Mouse (Mus musculus) Patski (cell line): ENCODE data around the gene Hes2. TPM values are rescaled to one million over a fixed set of nuclear protein-coding genes. Genes with fewer than 3 reads are reported as not detected.

Experiments used
- ATAC-seq: fragments of 100-300 bp; one replicate; pipeline ENCODE4 v1.8.0; 2021
- CTCF ChIA-PET: fragments of 350-600 bp; sonication (Branson Sonifier 250); formaldehyde crosslinking; loops from one replicate; lab custom pipeline; 2022; ENCODE audit warnings: inconsistent platforms; lab: Charles Lee
- POLR2A ChIA-PET: fragments of 350-600 bp; sonication (Branson Sonifier 250); formaldehyde crosslinking; loops from one replicate; lab custom pipeline; 2022; ENCODE audit warnings: antibody characterized with exemption, inconsistent platforms; lab: Charles Lee
- DNase-seq: peaks from one replicate; pipeline ENCODE4 v3.0.0-alpha.2; 2011; ENCODE audit warnings: low read depth, low spot score
- H3K27me3 ChIP-seq: fragments of 371-371 bp; one replicate; pipeline ENCODE4 v1.5.1; 2021
- CTCF ChIP-seq: fragments of 100-300 bp; IDR thresholded peaks from one replicate; pipeline ENCODE4 v1.5.1; 2021
- in situ Hi-C: fragments of 300-500 bp; cut with MboI; formaldehyde crosslinking; loops from 3 replicates; pipeline ENCODE4 v1.11.1; 2018; ENCODE audit warnings: low pct_unique_long_range_greater_than_20kb, mixed read lengths
- polyA plus RNA-seq: library from polyadenylated mRNA; unstranded; gene quantifications from one replicate; pipeline ENCODE4 v1.2.3, GENCODE M21; 2021

Gene Hes2
- polyA plus RNA-seq, 1 experiment from 2014 or later = not detected

- DNase-seq = no peak
- ChIA-PET POLR2A (no interaction called here), CTCF (interaction anchor here (1.2 kb wide), 1 partner anchor 8 kb away, joined by 3 read pairs; no protein-coding TSS in a partner anchor)
- TF ChIP-seq CTCF = no peak
- no peak for ATAC-seq
- peaks cover 8% of the 10 kb centered on the region for H3K27me3 ChIP-seq
- in situ Hi-C loops = no loop called here
These were observed 26.6 kb upstream of the Hes2 start for GRCm38 (mm10) chr4:152131809-152132771.

- ChIA-PET CTCF (no interaction called here), POLR2A (no interaction called here)
- ATAC-seq = no peak
- no peak for TF ChIP-seq CTCF
- H3K27me3 ChIP-seq = peaks cover 8% of the 10 kb centered on the region
- in situ Hi-C loops = no loop called here
- DNase-seq = no peak
These were observed 25.9 kb upstream of the Hes2 start for GRCm38 (mm10) chr4:152132772-152133169.

GRCm38 (mm10) chr4:152133213-152133612, 25.5 kb upstream of the Hes2 start:
- ATAC-seq (no peak), DNase-seq (no peak)
- in situ Hi-C loops = no loop called here
- ChIA-PET POLR2A (no interaction called here), CTCF (no interaction called here)
- H3K27me3 ChIP-seq = peaks cover 8% of the 10 kb centered on the region
- no peak for TF ChIP-seq CTCF

GRCm38 (mm10) chr4:152134507-152134906, 24.2 kb upstream of the Hes2 start:
- ChIA-PET CTCF (interaction anchor here (0.8 to 1.7 kb wide), 4 partner anchors 8 to 130 kb away, joined by 3 to 7 read pairs (median 4); partner anchors contain the start of gene Tnfrsf25), POLR2A (no interaction called here)
- no peak for DNase-seq
- peaks cover 8% of the 10 kb centered on the region for H3K27me3 ChIP-seq
- no peak for TF ChIP-seq CTCF
- in situ Hi-C loops = no loop called here
- no peak for ATAC-seq

- no peak for ATAC-seq
- H3K27me3 ChIP-seq = peaks cover 8% of the 10 kb centered on the region
- ChIA-PET POLR2A (no interaction called here), CTCF (interaction anchor here (1.2 to 1.7 kb wide), 3 partner anchors 10 to 131 kb away, joined by 3 to 7 read pairs (median 3); no protein-coding TSS in a partner anchor)
- in situ Hi-C loops = no loop called here
- no peak for DNase-seq
- no peak for TF ChIP-seq CTCF
These were observed 23.3 kb upstream of the Hes2 start for GRCm38 (mm10) chr4:152135363-152135762.

- H3K27me3 ChIP-seq = peaks cover 4% of the 10 kb centered on the region
- DNase-seq (no peak), ATAC-seq (no peak)
- POLR2A ChIA-PET = no interaction called here
- TF ChIP-seq CTCF = no peak
- in situ Hi-C loops = no loop called here
- CTCF ChIA-PET = interaction anchor here (0.6 to 2.3 kb wide), 4 partner anchors 10 to 16 kb away, joined by 3 to 5 read pairs (median 4); no protein-coding TSS in a partner anchor
These were observed 22.4 kb upstream of the Hes2 start for GRCm38 (mm10) chr4:152136112-152136875.

- no peaks in the 10 kb centered on the region for H3K27me3 ChIP-seq
- in situ Hi-C loops = no loop called here
- DNase-seq (no peak), ATAC-seq (no peak)
- TF ChIP-seq CTCF = no peak
- POLR2A ChIA-PET = no interaction called here
- CTCF ChIA-PET = interaction anchor here (0.6 to 2.3 kb wide), 3 partner anchors 10 to 16 kb away, joined by 3 to 5 read pairs (median 4); no protein-coding TSS in a partner anchor
These were observed 21.8 kb upstream of the Hes2 start for GRCm38 (mm10) chr4:152136876-152137250.

- ATAC-seq (peak; percentile 86), DNase-seq (peak; percentile 42)
- POLR2A ChIA-PET = no interaction called here
- CTCF ChIA-PET = interaction anchor here (0.8 to 1.2 kb wide), 2 partner anchors 11 to 27 kb away, joined by 3 read pairs; no protein-coding TSS in a partner anchor
- H3K27me3 ChIP-seq = no peaks in the 10 kb centered on the region
- in situ Hi-C loops = no loop called here
- TF ChIP-seq CTCF = no peak
These were observed 20.0 kb upstream of the Hes2 start for GRCm38 (mm10) chr4:152138497-152139260.

GRCm38 (mm10) chr4:152140441-152140840, 18.2 kb upstream of the Hes2 start:
- POLR2A ChIA-PET = no interaction called here
- DNase-seq = peak; percentile 20
- CTCF ChIA-PET = interaction anchor here (1.1 to 1.2 kb wide), 5 partner anchors 9 to 67 kb away, joined by 3 to 4 read pairs (median 3); no protein-coding TSS in a partner anchor
- TF ChIP-seq CTCF = no peak
- H3K27me3 ChIP-seq = no peaks in the 10 kb centered on the region
- no peak for ATAC-seq
- in situ Hi-C loops = no loop called here
